Mouse (Mus musculus): ENCODE data around the gene Exoc6b.
"Not testable (repeated sequence)": the region's sequence is repeated elsewhere in the genome, so short reads cannot be mapped to it uniquely, and the experiment has no call there.

Gene Exoc6b

DNA sequence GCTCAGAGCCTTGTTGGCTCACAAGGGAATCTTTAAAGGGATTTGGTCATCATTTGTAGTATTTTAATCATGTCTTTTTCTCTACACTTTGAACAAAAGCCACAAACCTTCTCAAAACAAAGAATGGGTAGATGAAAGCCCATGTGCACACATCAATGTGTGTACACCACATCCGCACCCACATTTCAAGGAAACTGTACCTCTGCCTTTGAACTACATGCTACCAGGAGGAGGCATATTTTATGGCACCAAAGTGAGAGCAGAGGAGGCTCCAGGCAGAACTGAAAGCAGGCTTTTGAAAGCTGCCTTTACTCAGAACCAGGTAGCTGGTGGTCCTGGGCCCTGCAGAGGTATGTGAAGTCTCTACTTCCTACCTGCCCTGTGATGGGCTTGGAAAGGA is 452.3 kb downstream of the Exoc6b start:
- no peak for DNase-seq

DNA sequence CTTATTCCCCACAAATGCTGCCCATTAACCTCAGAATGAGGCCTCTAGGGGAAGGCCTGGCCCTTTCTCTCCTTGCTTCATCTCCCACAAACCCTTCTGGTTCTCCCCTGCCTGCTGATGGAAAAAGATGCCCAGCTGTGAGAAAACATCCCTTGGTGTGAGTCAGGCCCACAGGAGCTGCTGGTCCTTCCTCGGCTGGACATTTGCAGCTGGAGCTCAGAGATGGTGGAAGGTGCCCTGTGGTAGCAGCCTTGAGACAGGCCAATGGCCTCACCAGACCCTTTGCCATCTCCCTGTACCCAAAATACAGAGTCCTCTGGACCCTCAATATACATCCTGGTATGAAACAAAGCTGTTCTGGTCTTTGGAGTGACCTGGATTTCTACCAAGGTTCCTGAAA is 452.7 kb downstream of the Exoc6b start:
- no peak for DNase-seq

DNA sequence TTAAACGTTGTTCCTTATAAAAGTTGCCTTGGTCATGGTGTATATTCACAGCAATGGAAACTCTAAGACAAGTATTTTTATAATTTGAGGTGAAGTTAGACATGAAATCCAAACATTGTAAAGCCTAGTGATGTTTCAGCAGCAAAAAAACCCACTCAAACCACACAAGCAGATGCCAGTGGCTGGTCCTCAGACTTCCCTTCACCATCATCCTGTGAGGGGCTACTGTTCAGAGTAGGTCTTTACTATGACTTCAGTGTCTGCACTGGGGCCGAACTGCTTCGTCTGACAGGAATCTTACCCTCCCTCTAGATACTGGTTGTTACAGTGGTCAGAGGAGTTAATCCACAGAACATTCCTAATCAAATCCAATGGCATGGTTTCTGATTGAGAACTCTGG is 455.8 kb downstream of the Exoc6b start:
- DNase-seq, result no peak

DNA sequence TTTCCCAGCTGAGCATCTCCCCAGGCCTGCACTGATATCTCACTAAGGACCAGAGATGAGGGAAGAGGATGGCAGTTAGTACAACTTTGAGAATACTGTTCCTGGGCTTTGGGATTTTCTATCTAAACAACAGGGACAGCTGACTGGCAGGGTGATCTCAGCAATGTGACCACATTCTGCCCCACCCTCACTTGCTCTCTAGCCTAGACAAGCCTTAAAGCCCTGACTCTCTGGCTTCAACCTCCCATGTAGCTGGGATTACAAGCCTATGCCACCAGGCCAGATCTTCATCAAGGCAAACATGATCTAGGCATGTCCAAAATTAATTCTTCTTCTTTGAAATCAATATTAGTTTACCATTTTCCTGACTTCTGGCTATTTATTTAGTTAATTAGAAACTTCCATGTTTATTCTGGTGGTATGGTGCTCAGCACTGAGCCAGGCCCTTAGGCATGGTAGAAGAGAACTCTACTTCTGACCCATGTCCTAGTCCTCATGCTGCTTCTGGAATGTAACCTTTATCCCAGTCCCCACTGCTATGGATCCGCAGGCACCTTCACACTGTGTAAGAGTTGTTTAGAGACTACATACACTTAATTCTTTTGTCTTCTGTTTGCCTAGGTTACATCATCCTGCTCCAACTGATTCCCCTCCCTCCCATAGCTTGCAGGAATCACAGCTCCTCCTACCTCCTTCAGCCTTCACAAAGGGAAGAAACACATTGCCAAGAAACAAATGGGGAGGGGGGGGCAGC is 468.0 kb downstream of the Exoc6b start:
- no peak for DNase-seq

DNA sequence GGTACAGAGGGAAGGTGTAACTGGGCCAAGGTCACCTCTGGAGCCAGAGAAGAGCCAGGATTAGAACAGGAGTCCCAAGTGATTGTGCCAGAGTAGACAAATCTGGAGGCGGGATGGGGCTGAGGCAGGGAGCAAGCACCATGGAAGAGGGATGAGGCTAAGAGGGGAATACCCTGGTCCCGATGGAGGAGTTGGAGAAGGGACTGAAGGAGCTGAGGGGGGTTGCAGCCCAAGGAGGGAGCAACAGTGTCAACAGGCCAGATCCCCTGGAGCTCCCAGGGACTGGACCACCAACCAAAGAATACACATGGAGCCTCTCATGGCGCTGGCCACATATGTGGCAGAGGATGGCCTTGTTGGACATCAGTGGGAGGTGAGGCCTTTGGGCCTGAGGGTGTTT is 470.0 kb downstream of the Exoc6b start:
- DNase-seq, result not testable (repeated sequence)

DNA sequence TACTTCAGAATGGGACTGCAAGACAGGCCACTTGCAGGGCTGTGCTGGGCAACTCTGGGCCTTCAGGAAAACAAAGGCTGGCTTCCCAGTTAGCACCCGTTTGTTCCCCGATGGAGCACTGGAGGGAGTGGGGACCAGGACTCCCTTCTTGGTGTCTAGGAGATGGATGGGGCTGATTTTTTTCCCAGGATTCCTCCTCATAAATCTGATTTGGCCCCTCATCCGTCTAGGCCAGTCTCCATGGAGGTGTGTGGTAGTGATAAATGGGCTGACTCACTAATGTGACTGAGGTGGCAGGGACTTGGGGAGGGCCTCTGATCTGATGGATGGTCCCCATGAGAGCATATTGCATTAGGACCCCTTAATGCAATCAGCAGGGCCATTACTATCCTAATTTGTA is 470.6 kb downstream of the Exoc6b start:
- DNase-seq, result no peak

DNA sequence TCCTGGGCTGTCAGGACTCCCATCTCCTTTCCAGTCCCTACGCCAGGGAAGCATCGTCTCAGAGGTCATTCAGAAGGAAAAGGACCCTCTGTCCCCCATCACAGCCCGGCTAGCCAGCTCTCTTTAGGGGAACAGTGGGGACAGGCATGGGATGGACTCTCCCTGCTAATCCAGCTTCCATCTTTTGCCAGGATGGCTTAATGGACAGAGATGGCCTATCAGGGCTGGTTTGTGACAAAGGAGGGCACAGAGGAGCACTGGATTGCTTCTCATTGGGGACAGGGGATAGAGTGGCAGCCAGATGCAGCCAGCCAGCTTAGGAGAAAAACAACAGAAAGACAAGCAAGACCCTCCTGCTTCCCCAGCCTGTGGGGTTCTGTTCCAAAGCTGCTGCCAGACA is 474.7 kb downstream of the Exoc6b start:
- DNase-seq, result no peak

DNA sequence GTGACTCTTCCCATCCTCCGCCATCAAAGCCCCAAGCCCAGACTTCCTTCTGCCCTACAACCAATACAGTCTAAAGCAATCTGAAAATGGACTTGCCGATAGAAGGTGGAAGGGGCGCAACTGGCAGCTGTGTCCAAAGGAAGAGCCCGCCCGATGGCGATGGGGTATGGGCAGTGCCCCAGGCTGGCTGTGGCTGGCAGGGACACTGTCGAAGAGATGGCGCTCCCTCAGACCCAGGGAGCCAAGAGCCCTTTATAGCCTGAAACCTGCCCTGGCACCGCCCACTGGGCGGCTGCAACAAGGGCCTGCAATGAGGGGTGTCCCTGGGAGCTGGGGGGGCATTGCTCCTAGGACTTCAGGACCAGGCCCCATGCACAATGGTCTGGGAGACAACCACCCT is 475.6 kb downstream of the Exoc6b start, which contains the start of gene Cyp26b1:
Gene Cyp26b1, minus strand, starts transcription at position 216 of the 400 bp plus-strand sequence.
- DNase-seq, result no peak

DNA sequence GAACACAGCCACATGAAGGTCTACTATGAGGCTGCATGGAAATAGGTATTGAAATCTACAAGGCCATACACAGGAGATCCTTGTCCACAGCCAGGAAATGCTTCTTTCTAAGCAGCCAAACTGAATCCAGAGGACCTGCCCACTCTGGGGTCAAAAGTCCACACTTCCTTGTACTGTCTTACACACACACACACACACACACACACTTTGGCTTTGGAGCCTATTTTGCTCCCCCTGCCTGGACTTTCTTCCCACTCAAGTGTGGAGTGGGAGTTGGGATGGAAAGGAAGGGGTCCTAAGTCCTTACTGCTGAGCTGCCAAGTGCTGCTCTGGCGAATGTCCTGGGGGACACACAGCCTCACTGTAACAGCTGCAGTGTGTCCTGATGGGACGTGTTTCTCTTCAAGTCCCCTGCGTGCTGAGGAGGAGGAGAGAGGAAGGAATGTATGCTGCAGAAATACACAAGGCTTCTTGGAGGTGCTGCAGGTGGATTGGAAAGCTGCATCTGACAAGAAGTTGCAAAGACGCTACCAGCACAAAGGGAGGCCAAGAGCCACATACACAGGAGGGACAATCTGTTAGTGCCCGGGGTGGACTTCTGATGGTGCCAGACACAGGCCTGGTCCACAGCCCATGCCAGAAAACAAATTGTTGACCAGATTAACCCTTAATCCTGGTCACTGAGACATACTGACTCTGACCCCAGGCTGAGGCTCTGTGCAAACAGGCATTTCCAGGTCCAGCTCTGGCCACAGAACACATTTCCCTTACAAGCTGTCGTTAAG is 478.2 kb downstream of the Exoc6b start:
- DNase-seq, result no peak

DNA sequence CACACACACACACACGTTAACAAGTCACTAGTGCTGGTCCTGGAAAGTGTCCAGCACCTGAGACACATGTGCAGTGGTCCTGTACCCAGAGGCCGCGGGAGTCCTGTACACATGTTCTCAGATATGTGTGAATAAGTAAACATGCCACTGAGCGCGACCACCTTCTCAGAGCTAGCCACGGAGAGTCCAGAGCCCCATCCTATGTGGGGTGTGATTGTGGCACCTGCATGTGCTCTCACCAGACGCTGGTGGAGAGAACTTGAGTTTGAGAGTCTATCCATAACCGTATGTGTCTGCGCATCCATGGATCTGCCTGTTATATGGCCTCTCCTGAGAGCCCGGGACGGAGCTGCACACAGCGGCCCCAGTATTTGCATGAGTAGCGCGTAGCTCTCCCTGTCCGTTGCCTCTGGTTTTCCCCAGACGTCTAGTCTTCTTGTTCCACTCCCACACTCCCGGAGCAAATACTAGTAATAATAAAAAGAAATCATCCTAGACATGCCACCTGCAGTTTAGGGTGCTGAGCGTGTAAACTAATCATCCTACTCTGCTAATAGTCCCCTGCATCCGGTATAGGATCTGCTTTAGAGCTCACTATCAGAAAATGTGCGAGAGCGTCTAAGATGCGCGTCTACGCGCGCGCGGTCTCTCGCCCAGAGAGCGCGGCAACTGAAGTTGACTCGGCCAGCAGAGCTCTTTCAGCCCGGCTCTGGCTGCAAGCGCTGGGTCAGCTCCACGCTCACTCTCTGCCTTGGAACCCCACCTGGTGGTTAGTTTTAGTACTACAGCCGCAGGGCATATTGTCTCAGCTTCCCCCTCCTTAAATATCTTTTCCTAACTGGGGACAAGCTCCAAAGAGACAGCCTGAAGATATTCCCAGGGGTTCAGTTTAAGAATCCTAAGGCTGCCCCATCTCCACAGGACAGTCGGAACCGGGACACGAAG is 479.3 kb downstream of the Exoc6b start:
- peak; percentile 75 for DNase-seq

DNA sequence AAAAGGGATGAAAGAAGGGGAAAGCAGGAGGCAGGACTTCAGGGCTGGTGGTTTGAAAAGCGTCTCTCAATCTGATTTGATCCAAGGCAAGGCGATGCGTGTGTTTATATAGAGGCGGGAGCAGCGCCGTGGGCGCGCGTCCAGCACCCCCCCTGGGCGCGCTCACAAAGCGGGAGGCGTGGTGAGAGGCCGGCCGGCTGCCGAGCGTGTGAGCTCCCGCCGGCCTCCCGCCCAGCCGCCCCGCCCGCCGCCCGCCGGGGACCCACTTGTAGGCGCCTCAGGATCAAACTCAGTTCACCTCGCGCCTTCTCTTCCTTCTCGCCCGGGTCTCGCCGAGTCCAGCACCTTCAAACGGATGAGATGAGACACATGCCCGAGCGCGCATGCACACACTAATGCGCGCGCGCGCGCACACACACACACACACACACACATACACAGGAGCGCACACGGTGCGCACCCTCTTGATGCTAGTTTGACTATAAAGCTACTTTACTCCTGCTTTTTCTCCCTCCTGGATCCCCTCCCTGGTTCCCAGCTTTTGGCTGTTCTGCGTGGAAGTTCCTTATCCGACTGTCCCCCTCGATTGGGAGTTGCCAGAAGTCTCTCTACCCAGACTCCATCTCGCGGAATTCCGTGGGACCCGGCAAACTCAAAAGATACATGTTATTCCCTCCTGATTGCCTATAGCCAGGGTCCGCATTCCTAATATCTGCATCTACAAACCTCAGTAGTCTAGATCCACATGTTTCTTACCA is 480.2 kb downstream of the Exoc6b start:
- no peak for DNase-seq

DNA sequence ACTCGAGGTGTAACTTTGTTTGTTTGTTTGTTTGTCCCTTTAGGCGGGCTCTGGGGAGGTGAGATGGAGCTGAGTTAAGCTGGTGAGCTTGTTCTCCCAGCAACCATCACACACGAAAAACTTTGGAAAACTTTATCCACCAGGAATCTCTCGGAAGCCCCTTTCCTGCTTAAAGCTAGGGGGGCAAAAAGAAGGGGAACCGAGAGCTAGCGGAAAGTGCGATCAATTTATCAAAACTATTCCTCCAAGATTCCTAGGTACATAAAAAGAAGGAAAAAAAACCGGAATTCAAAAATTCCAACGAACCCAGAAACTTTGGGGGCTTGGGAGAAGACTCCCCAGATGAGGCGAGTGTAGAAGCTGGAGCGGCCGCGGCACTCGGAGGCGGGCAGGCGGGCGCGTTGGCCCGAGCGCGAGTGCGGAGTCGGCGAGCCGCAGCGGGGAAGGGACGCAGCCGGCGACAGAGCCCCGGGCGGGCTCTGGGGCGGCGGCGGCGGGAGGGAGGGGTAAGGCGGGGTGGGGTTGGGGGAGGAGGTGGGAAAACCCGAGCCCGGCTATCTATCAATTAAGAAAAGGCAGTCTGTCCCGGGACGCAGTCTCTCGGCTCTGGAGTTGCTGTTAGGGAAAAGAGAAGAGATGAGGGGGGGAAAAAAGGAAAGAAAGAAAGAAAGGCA is 481.0 kb downstream of the Exoc6b start:
- DNase-seq, result no peak

DNA sequence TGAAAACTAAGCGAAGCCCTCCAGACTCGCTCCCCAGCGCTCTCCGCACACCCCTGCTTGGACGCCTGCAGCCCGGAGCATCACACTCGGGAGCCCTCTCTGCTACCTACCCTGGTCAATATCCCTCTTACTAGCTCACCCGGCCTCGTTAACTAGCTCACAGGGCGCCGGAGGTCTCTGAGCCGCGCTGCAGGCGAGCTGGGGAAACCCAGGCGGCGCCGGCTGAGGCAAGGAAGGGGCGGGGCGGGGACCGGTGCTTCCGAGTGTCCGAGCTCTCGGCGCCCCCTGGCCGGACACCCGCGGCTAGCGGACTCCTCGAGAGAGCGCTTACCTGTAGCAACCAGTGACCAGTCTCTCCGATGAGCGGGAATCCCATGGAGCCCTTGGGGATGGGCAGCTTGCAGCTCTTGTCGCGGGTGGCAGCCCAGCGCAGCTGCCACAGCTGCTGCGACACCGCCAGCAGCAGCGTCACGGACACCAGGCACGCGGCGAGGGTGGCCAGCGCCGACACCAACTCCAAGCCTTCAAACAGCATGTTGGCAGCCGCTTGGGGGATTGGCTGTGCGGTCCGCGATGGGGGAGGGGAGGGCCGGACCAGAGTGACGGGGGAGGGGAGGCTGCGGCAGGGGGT is 481.7 kb downstream of the Exoc6b start:
- DNase-seq, result no peak

DNA sequence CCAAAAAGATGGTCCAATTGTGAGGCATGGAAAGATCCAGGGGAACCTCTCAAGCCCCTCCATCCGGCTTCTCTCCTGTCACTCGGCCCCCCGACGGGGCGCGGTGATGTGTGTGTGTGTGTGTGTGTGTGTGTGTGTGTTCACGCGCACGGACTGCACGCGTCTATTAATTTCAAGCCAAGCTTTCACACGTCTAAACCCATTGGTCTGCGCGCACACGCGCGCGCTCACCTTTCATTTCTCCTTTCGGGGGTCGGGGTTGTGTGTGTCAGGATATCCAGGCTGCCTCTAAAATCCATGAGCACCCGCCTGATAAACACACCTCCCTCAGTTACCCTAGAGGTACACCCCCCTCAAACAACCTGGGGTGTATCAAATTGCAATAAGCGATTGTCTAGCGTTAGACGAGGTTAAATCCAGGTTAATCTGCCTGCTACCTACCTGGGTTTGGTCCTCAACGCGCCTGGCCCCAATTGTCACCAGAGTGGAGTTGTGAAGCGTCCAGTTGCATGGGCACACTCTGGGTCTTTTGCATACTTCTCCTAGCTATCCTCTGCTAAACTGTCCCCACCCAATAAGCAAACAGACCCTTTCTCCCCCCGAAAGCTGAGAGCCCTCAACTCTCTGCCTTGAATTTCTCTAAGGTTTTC is 482.6 kb downstream of the Exoc6b start:
- DNase-seq, result no peak

DNA sequence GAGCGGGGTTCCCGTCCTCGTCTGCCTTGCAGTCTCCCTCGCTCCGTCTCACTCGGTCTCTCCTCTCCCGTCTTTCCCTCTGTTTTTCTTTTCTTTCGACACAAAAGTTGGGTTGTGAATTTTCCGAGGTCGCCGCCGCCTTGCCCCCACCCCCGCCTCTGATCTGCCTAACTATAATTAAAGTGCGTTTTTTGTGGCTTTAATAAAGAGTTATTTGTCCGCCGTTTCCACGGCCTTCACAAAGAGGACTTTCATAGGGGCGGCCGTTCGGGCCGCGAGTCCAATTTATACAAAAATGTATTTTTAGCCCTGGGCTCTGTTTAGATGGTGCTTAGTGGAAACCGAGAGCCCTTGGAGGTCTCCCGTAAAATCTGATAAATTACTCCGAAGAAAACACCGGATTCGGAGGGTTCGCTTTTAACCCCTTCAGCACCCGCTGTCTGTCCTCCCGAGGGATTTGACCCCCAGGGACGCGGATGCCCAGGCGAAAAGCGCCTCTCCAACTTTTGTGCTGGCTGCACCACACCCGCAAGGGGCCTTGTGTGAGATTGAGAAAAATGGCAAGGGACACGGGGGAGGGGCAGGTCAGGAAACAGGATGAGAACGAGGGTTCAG is 483.5 kb downstream of the Exoc6b start:
- DNase-seq, result no peak

DNA sequence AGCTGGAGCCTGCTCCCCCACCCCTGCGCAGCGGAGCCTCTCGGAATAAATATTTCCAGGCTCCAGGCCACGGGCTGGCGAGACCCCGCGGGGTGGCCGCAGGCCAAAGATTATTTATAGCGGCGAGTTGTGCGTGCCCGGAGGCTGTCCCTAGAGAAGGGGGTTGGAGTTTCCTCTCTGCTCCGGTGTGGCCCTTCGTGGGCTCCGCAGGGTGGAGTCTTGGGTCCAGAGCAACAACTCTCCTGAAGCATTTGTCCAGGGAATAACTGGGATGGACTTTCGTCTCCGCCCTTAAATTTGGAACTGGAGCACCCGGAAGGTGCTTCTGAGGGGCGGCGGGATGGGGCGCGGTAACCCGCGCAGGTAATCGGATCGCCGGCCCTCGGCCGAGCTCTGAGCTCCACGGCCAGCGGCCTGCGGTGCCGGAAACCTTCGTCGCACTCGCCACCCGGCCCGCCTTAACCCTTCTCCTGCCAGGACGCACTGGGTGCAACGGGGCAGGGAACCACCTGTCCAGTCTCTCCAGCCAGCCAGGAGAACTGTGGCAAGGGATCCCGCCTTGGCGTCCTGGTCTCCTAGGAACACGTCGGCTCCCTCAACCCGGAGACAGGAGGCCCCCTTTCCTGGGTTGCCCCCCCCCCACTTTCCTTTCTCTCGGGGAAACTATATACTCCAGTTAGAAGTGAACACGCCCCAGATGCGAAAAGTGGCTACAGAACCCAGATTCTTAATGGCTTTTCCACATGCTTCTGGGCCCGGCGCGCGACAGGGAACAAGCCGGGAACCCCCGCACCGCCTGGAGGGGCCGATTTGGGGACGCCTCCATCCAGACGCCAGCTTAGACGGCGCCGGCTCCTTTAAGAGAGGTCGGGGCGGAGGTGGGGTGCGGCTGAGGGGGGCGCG is 484.3 kb downstream of the Exoc6b start:
- DNase-seq, result no peak

DNA sequence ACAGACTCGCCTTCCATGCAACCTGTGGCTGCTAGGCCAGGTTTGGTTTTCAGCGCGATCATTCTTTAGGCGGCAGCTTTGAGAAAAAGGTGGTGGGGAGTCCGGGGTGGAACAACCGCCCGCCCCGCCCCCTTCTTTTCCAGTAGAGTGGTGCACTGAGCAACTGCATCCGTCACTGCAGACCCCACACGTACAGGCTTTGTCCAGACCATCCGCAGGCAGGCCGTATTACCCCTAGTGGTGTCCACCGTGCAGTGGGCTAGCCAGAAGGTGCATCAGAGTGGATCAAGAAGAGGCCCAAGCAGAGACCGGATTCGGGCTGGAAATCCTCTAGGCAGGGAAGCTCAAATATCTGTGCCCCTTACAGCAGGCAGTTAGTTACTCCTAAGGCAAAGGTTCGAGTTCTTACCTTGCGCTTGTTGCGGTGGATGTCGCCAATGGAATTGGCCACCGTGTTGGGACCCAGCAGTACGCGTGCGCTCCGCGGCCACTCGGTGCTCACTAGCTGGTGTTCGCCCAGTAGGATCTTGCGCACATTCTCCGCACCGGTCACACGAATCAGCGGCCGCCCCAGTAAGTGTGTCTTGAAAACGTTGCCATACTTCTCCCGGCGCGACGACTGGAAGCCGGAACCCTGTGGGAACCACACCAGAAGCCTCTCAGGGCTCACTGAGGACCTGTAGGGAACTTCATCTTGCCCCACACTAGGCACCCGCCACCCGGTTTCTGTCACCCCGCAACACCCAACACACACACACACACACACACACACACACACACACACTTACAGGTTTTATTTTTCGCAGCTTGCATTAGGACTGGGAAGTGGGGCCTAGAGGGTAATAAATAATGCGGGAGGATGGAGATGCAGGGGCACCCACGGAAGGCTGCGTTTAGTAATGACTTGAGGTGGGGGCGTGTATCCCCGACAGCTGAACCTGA is 485.2 kb downstream of the Exoc6b start:
- no peak for DNase-seq

DNA sequence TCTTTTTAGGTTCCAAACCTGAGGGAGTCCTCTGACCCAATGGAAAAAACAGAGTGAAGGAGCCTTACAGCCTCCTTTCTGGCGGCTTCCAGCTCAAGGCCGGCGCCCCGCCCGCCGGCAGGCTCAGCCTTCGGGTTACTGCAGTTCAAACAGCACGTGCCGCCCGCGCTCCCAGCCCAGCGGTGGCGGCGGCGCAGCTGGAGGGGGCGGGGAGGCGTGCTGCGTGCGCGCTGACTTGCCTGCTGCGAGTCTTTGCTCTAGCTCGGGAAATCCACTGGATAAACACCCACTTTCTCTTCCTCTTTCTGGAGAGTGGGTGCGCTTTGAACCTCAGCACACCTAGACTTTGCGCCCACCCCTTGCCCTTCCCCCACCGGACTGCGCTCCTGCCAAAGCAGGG is 485.9 kb downstream of the Exoc6b start:
- DNase-seq, result peak; percentile 55

Measured in layer of hippocampus, adult 9-11 months (tissue).